Mouse (Mus musculus) forebrain, postnatal 0 days (tissue): ENCODE data around the gene Kmt2a. TPM values are rescaled to one million over a fixed set of nuclear protein-coding genes. Genes with fewer than 3 reads are reported as not detected.
A peak's percentile ranks its signal among the peaks of the same experiment; 100 is the strongest.

Experiments
- ATAC-seq: fragments of 200-750 bp; cut with Nextera tagmentation; 2 replicates; pipeline ENCODE4 v1.8.0; 2017; ENCODE audit warnings: mild to moderate bottlenecking, moderate library complexity
- DNase-seq: peaks from one replicate; pipeline ENCODE4 v3.0.0-alpha.2; 2015
- H3K27ac ChIP-seq: fragments of 300-500 bp; sonication (generic); 2 replicates; pipeline ENCODE4 v1.5.1; 2014; ENCODE audit warnings: low read depth, mild to moderate bottlenecking, antibody characterized with exemption, low read length, moderate library complexity, mixed read lengths
- H3K27me3 ChIP-seq: fragments of 300-500 bp; sonication (generic); 2 replicates; pipeline ENCODE4 v1.6.1; 2014; ENCODE audit warnings: mild to moderate bottlenecking, low read length, mixed read lengths; ENCODE audit not compliant: insufficient read depth
- H3K36me3 ChIP-seq: fragments of 300-500 bp; sonication (generic); 2 replicates; pipeline ENCODE4 v1.6.1; 2014; ENCODE audit warnings: mild to moderate bottlenecking, moderate library complexity; ENCODE audit not compliant: insufficient read depth
- H3K4me1 ChIP-seq: fragments of 300-500 bp; sonication (generic); 2 replicates; pipeline ENCODE4 v1.6.1; 2014; ENCODE audit warnings: antibody characterized with exemption; ENCODE audit not compliant: insufficient read depth
- H3K4me2 ChIP-seq: fragments of 300-500 bp; sonication (generic); 2 replicates; pipeline ENCODE4 v1.6.1; 2014; ENCODE audit warnings: low read depth, mild to moderate bottlenecking, moderate library complexity
- H3K4me3 ChIP-seq: fragments of 300-500 bp; sonication (generic); 2 replicates; pipeline ENCODE4 v1.5.1; 2014; ENCODE audit warnings: low read depth, low read length, mixed read lengths
- H3K9ac ChIP-seq: fragments of 300-500 bp; sonication (generic); 2 replicates; pipeline ENCODE4 v1.6.1; 2014; ENCODE audit warnings: mild to moderate bottlenecking
- H3K9me3 ChIP-seq: fragments of 300-500 bp; sonication (generic); 2 replicates; pipeline ENCODE4 v1.6.1; 2016; ENCODE audit warnings: low read length
- CTCF ChIP-seq: sonication (generic); IDR thresholded peaks from 2 replicates; pipeline ENCODE4 v1.5.1; 2016; ENCODE audit warnings: antibody characterized with exemption, control low read depth, low read depth
- WGBS: fragments of 180-500 bp; shearing (Covaris S2); extraction: QIAGEN DNeasy Blood & Tissue Kit; methylation state at CpG from one replicate; pipeline ENCODE4 v1.1.7; 2014; 5-methylcytosine and 5-hydroxymethylcytosine counted together
- polyA plus RNA-seq: library from polyadenylated mRNA; unstranded; fragments of >200 nt; fragmentation: Nextera tagmentation; extraction: Ambion mirVana; gene quantifications from 2 replicates; pipeline ENCODE4 v1.2.1, GENCODE M21; 2015
- total RNA-seq: library from RNA; depleted of rRNA; stranded (reverse); fragments of >200 nt; gene quantifications from 2 replicates; pipeline ENCODE4 v1.2.3, GENCODE M21; 2014

The Kmt2a gene
- total and polyA plus RNA-seq, 2 experiments from 2014 or later, result 13.7 to 18.5 TPM

GRCm38 (mm10) chr9:44880309-44881081, 601 bp downstream of the Kmt2a start:
- no peaks in the 10 kb centered on the region for H3K27me3 ChIP-seq
- 1% methylated on average over 37 of the region's 44 CpGs for WGBS
- peak; percentile 39 for DNase-seq
- H3K9ac ChIP-seq, result peak overlapping the region; percentile 95
- peaks cover 13% of the 10 kb centered on the region for H3K4me1 ChIP-seq
- H3K4me3 ChIP-seq, result peak overlapping the region; percentile 100
- peak overlapping the region; percentile 99 for H3K27ac ChIP-seq
- no peak for TF ChIP-seq CTCF
- ATAC-seq, result peak; percentile 5; the same call in 1 of the 2 replicates
- no peaks in the 10 kb centered on the region; the same call in 1 of the 2 replicates for H3K36me3 ChIP-seq
- H3K9me3 ChIP-seq, result no peaks in the 10 kb centered on the region
- H3K4me2 ChIP-seq, result peak overlapping the region; percentile 83

GRCm38 (mm10) chr9:44879694-44880271, 1.3 kb downstream of the Kmt2a start:
- ATAC-seq (no peak), DNase-seq (no peak)
- H3K36me3 ChIP-seq, result no peaks in the 10 kb centered on the region; the same call in 1 of the 2 replicates
- H3K4me2 ChIP-seq, result peak overlapping the region; percentile 83
- no peaks in the 10 kb centered on the region for H3K9me3 ChIP-seq
- under 1% methylated on average over 13 of the region's 13 CpGs for WGBS
- peak overlapping the region; percentile 100 for H3K4me3 ChIP-seq
- no peak for TF ChIP-seq CTCF
- H3K9ac ChIP-seq, result peak overlapping the region; percentile 95
- H3K27me3 ChIP-seq, result no peaks in the 10 kb centered on the region
- H3K4me1 ChIP-seq, result peaks cover 16% of the 10 kb centered on the region
- H3K27ac ChIP-seq, result peak overlapping the region; percentile 99

- H3K9ac ChIP-seq, result peak overlapping the region; percentile 95
- H3K4me2 ChIP-seq, result peak overlapping the region; percentile 83
- no peaks in the 10 kb centered on the region; the same call in 1 of the 2 replicates for H3K36me3 ChIP-seq
- WGBS, result 8% methylated on average over 9 of the region's 9 CpGs
- peak overlapping the region; percentile 100 for H3K4me3 ChIP-seq
- H3K9me3 ChIP-seq, result no peaks in the 10 kb centered on the region
- TF ChIP-seq CTCF, result no peak
- no peaks in the 10 kb centered on the region for H3K27me3 ChIP-seq
- ATAC-seq (no peak), DNase-seq (no peak)
- H3K4me1 ChIP-seq, result peaks cover 16% of the 10 kb centered on the region
- H3K27ac ChIP-seq, result peak overlapping the region; percentile 99
Observed at GRCm38 (mm10) chr9:44878776-44879500, 2.2 kb downstream of the Kmt2a start.

- H3K9me3 ChIP-seq, result no peaks in the 10 kb centered on the region
- peaks cover 16% of the 10 kb centered on the region for H3K4me1 ChIP-seq
- 75% methylated on average over 7 of the region's 7 CpGs for WGBS
- H3K27ac ChIP-seq, result no peak overlapping the region
- H3K27me3 ChIP-seq, result no peaks in the 10 kb centered on the region
- no peaks in the 10 kb centered on the region; the same call in 1 of the 2 replicates for H3K36me3 ChIP-seq
- ATAC-seq (no peak), DNase-seq (no peak)
- no peak overlapping the region for H3K9ac ChIP-seq
- H3K4me3 ChIP-seq, result no peak overlapping the region
- H3K4me2 ChIP-seq, result peak overlapping the region; percentile 83
- no peak for TF ChIP-seq CTCF
Observed at GRCm38 (mm10) chr9:44877686-44878085, 3.4 kb downstream of the Kmt2a start.

- 18% methylated on average over 7 of the region's 7 CpGs for WGBS
- peaks cover 16% of the 10 kb centered on the region for H3K4me1 ChIP-seq
- DNase-seq (no peak), ATAC-seq (no peak)
- H3K9me3 ChIP-seq, result no peaks in the 10 kb centered on the region
- H3K4me2 ChIP-seq, result peak overlapping the region; percentile 26; the same call in 1 of the 2 replicates
- H3K36me3 ChIP-seq, result no peaks in the 10 kb centered on the region; the same call in 1 of the 2 replicates
- TF ChIP-seq CTCF, result no peak
- no peak overlapping the region for H3K4me3 ChIP-seq
- no peaks in the 10 kb centered on the region for H3K27me3 ChIP-seq
- H3K9ac ChIP-seq, result no peak overlapping the region
- no peak overlapping the region for H3K27ac ChIP-seq
Observed at GRCm38 (mm10) chr9:44875476-44875875, 5.6 kb downstream of the Kmt2a start.

GRCm38 (mm10) chr9:44874198-44874597, 6.9 kb downstream of the Kmt2a start:
- Histone ChIP-seq H3K36me3 (no peaks in the 10 kb centered on the region; the same call in 1 of the 2 replicates), H3K27ac (no peak overlapping the region), H3K9me3 (no peaks in the 10 kb centered on the region), H3K9ac (no peak overlapping the region), H3K4me3 (no peak overlapping the region), H3K4me1 (peaks cover 16% of the 10 kb centered on the region), H3K4me2 (no peak overlapping the region), H3K27me3 (no peaks in the 10 kb centered on the region)
- ATAC-seq, result no peak
- no peak for TF ChIP-seq CTCF
- DNase-seq, result no peak
